Mouse (Mus musculus) midbrain, embryonic 13.5 days (tissue): ENCODE measurements at regions not wholly inside any gene's neighbourhood (a gene's known extent, or its start where the extent isn't known, plus 50 kb on each side); places are given as distances from the start of the nearest gene placed in this dataset.
A peak's percentile ranks its signal among the peaks of the same experiment; 100 is the strongest.

ENCODE experiments used
- ATAC-seq: fragments of 200-750 bp; cut with Nextera tagmentation; 2 replicates; pipeline ENCODE4 v1.8.0; 2017; ENCODE audit warnings: mild to moderate bottlenecking, moderate TSS enrichment, moderate library complexity
- H3K27ac ChIP-seq: fragments of 300-500 bp; sonication (generic); 2 replicates; pipeline ENCODE4 v1.5.1; 2015; ENCODE audit warnings: inconsistent platforms, mild to moderate bottlenecking, moderate library complexity
- H3K27me3 ChIP-seq: fragments of 300-500 bp; sonication (generic); 2 replicates; pipeline ENCODE4 v1.6.1; 2015; ENCODE audit warnings: mild to moderate bottlenecking, inconsistent platforms
- H3K36me3 ChIP-seq: fragments of 300-500 bp; sonication (generic); 2 replicates; pipeline ENCODE4 v1.6.1; 2015; ENCODE audit warnings: mild to moderate bottlenecking, inconsistent platforms
- H3K4me1 ChIP-seq: fragments of 300-500 bp; sonication (generic); replicated peaks from 2 replicates; pipeline ENCODE4 v1.6.1; 2015; ENCODE audit warnings: inconsistent platforms
- H3K4me2 ChIP-seq: fragments of 300-500 bp; sonication (generic); replicated peaks from 2 replicates; pipeline ENCODE4 v1.6.1; 2015; ENCODE audit warnings: moderate library complexity, mild to moderate bottlenecking, inconsistent platforms
- H3K4me3 ChIP-seq: fragments of 300-500 bp; sonication (generic); replicated peaks from 2 replicates; pipeline ENCODE4 v1.5.1; 2015; ENCODE audit warnings: mild to moderate bottlenecking, inconsistent platforms
- H3K9ac ChIP-seq: fragments of 300-500 bp; sonication (generic); replicated peaks from 2 replicates; pipeline ENCODE4 v1.6.1; 2015; ENCODE audit warnings: mild to moderate bottlenecking, inconsistent platforms
- H3K9me3 ChIP-seq: fragments of 300-500 bp; sonication (generic); 2 replicates; pipeline ENCODE4 v1.6.1; 2016; ENCODE audit warnings: mild to moderate bottlenecking, inconsistent platforms
- WGBS: fragments of 180-500 bp; shearing (Covaris S2); methylation state at CpG from one replicate; pipeline ENCODE4 v1.1.7; 2015; 5-methylcytosine and 5-hydroxymethylcytosine counted together

DNA sequence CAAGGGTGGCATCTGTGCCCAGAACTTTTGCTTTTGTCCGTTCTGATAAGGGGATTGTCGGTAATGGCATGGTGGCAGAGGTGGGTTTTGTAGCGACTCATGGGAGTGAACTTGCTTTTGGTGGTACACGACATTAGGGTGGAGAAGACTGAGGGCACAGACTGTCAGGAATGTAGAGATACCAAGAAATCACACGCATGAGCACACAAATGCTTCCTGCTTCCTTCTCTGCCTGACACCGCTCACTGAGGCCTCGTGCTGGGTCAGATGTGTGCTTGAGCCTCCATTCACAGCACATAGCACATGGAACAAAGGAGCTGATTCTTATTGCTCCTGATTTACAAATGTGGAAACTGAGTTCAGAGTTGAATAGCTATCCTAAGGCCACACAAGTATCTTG, 465.3 kb downstream of the Insc start:
- no peak overlapping the region for H3K4me3 ChIP-seq
- no peak overlapping the region for H3K4me2 ChIP-seq
- no peaks in the 10 kb centered on the region for H3K36me3 ChIP-seq
- ATAC-seq = no peak
- no peak overlapping the region for H3K9ac ChIP-seq
- 75% methylated on average over 7 of the region's 7 CpGs for WGBS
- H3K4me1 ChIP-seq = no peaks in the 10 kb centered on the region
- H3K27me3 ChIP-seq = 0 out of 2 replicates have a peak, but pooled peaks cover 2% of the 10 kb centered on the region
- H3K27ac ChIP-seq = no peak overlapping the region
- H3K9me3 ChIP-seq = no peaks in the 10 kb centered on the region

DNA sequence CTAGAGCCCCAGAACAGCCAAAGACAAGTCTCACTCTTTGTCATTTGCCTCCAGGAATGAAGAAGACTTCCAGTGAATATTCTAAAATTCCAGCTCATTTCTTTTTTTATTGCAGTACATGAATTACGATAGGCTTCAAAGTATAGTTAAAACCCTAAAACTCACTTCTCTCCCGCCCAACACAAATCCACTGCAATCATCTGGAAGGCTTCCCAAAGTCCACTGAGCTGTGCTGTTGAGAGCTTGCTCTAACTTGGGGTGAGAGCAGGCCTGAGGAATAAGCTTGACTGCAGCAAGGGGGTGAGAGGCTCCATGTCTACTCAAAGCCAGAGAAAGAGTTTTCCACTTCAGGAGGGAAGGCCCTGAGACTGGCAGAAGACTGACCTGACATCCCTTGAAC, 466.5 kb downstream of the Insc start:
- H3K9ac ChIP-seq = no peak overlapping the region
- no peak overlapping the region for H3K27ac ChIP-seq
- no peaks in the 10 kb centered on the region for H3K36me3 ChIP-seq
- no peak overlapping the region for H3K4me2 ChIP-seq
- H3K4me1 ChIP-seq = no peaks in the 10 kb centered on the region
- WGBS = 94% methylated on average over 2 of the region's 2 CpGs
- ATAC-seq = no peak
- no peaks in the 10 kb centered on the region for H3K9me3 ChIP-seq
- no peak overlapping the region for H3K4me3 ChIP-seq
- H3K27me3 ChIP-seq = 0 out of 2 replicates have a peak, but pooled peaks cover 8% of the 10 kb centered on the region

DNA sequence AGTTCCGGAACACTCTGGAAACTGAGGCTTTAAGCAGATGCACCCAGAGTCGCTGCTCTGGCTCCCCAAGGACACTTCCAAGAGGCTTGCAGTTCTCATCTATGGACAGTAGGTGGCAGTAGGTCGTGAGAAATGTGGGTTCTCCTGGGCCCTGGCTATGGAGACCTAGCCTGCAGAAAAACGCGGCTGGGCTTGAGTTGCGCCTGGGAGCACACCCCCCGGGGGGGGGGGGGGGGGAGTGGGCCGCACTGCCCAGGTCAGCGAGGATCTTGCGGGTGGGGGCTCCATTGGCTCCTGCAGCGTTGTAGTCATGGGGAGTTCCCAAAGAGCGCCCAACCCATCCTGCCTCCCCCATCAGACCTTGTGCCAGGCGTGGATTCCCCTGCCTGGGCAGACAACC, 473.3 kb downstream of the Insc start:
- under 1% methylated on average over 8 of the region's 13 CpGs for WGBS
- peak overlapping the region; percentile 23 for H3K4me3 ChIP-seq
- peak; percentile 89 for ATAC-seq

DNA sequence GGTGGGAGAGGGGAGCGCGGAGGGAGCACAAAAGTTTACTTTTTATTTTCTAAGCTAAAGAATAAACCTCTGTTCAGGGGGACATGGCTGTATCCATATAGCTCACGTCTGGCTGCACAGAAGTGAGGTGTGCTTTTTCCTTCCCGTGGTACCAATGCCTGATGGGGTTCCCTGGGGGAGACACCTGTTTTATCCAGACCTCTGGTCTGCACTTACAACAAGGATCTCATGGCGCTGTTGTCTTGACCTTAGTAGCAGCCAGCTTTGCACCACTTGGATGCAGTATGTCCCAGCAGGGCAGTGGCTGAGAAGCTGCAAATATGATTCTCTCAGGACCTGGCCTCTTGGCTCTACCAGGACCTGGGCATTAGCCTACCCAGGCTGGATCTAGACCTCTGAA, 473.8 kb downstream of the Insc start:
- Histone ChIP-seq H3K4me2 (peak overlapping the region; percentile 55), H3K4me1 (peaks cover 27% of the 10 kb centered on the region), H3K9me3 (no peaks in the 10 kb centered on the region), H3K4me3 (peak overlapping the region; percentile 23), H3K27ac (no peak overlapping the region), H3K36me3 (no peaks in the 10 kb centered on the region), H3K9ac (0 out of 2 replicates have a peak overlapping the region, but pooled peaks have one; percentile 12), H3K27me3 (0 out of 2 replicates have a peak, but pooled peaks cover 21% of the 10 kb centered on the region)
- ATAC-seq = peak; percentile 53
- 5% methylated on average over 5 of the region's 5 CpGs for WGBS

More for the DNA sequence above, 473.3 kb downstream of the Insc start:
- H3K27ac ChIP-seq = no peak overlapping the region
- peaks cover 27% of the 10 kb centered on the region for H3K4me1 ChIP-seq
- peak overlapping the region; percentile 55 for H3K4me2 ChIP-seq
- no peaks in the 10 kb centered on the region for H3K36me3 ChIP-seq
- H3K9ac ChIP-seq = 0 out of 2 replicates have a peak overlapping the region, but pooled peaks have one; percentile 12
- H3K27me3 ChIP-seq = 0 out of 2 replicates have a peak, but pooled peaks cover 21% of the 10 kb centered on the region
- no peaks in the 10 kb centered on the region for H3K9me3 ChIP-seq

DNA sequence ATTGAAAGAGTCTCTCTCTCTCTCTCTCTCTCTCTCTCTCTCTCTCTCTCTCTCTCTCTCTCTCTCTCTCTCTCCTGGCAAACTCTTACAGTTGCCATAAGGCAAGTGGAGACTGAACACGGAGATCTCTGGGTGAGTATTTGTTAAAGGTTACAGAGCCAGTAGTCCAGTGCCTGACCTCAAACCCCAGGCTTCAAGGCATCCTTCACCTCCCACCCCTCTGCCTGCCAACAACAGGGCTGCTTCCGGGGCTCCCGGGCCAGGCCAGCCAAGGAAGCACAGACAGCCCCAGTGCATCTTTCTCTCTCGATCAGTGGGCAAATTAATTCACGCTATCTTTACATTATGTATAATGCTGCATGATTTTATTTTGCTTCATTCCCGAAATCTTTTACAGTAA, 474.2 kb downstream of the Insc start:
- H3K4me2 ChIP-seq = no peak overlapping the region
- WGBS = 31% methylated on average over 6 of the region's 6 CpGs

DNA sequence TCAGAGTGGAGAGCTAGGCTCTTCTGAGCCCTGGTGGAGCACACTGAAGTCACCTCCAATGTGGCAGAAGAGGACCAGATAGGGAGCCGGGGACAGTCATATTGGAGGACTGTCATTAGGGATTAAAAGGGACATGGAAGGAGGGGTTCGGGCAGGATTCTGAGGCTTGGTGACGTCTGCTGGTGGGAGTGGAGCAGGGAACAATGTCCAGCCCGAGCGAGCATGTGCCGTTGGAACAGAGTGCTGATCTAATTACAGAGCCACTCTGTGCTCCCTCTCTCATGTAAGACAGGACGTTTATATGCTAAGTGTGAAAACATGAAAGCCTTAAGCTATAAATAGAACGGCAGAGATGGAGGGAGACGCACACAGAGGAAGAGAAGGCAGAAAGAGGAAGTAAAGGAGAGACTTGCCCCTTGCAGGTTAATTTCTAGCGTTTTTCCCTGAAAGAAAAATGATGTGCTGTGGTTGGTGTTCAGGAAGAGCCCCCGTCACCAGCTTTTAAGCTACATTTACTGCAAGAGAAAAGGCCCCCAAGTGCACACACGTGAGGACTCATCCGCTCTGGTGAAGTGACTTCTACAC, 475.2 kb downstream of the Insc start:
- Histone ChIP-seq H3K27ac (no peak overlapping the region), H3K9ac (no peak overlapping the region), H3K9me3 (no peaks in the 10 kb centered on the region), H3K4me1 (peaks cover 27% of the 10 kb centered on the region), H3K36me3 (no peaks in the 10 kb centered on the region), H3K4me3 (no peak overlapping the region), H3K27me3 (0 out of 2 replicates have a peak, but pooled peaks cover 19% of the 10 kb centered on the region), H3K4me2 (no peak overlapping the region)
- ATAC-seq = peak; percentile 68
- WGBS = 23% methylated on average over 13 of the region's 13 CpGs

More for the DNA sequence above, 474.2 kb downstream of the Insc start:
- ATAC-seq = no peak
- Histone ChIP-seq H3K27me3 (0 out of 2 replicates have a peak, but pooled peaks cover 21% of the 10 kb centered on the region), H3K4me3 (no peak overlapping the region), H3K9ac (no peak overlapping the region), H3K36me3 (no peaks in the 10 kb centered on the region), H3K4me1 (peaks cover 27% of the 10 kb centered on the region), H3K27ac (no peak overlapping the region), H3K9me3 (no peaks in the 10 kb centered on the region)

DNA sequence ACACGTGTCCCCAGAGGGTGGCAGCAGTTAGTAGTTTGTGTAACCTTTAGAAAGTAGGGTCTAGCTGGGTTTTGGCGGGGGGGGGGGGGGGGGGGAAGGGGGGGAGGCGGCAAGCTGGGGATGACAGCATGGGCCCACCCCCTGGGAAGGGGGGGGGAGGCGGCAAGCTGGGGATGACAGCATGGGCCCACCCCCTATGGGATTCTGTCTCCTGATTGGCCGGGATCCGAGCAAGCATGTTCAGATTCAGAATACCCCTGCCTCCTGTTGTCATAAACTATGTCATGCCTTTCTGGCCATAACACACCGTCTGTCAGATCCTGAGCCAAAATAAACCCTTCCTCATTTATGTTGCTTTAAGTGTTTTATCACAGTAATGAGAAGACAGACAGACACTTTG, 479.1 kb downstream of the Insc start:
- 0 out of 2 replicates have a peak, but pooled peaks cover 10% of the 10 kb centered on the region for H3K27me3 ChIP-seq
- peaks cover 17% of the 10 kb centered on the region for H3K4me1 ChIP-seq
- H3K4me2 ChIP-seq = no peak overlapping the region
- no peak for ATAC-seq
- WGBS = 49% methylated on average over 5 of the region's 7 CpGs
- H3K9me3 ChIP-seq = no peaks in the 10 kb centered on the region
- no peaks in the 10 kb centered on the region for H3K36me3 ChIP-seq
- H3K4me3 ChIP-seq = no peak overlapping the region
- no peak overlapping the region for H3K27ac ChIP-seq
- no peak overlapping the region for H3K9ac ChIP-seq

DNA sequence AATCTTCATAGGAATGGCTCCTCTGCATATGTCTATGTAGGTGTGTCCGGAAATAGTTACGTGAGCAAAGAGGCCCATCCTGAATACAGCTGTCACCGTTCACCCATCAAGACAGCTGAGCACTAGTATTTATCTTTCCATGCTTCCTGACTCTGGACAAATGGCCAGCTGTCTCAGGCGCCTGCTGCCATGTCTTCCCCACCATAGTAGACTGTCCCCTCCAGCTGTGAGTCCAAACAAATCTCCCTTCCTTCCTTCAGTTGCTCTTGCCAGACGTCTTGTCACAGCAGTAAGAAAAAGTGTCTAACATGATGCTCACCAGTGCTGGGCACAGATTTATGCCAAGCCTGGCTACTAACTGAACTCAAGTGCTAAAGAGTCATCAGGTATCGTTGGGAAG, 487.0 kb downstream of the Insc start:
- Histone ChIP-seq H3K27ac (no peak overlapping the region), H3K27me3 (no peaks in the 10 kb centered on the region), H3K36me3 (no peaks in the 10 kb centered on the region), H3K4me2 (no peak overlapping the region), H3K9ac (no peak overlapping the region), H3K4me1 (peaks cover 9% of the 10 kb centered on the region), H3K4me3 (no peak overlapping the region), H3K9me3 (no peaks in the 10 kb centered on the region)
- no peak for ATAC-seq
- WGBS = 84% methylated on average over 6 of the region's 6 CpGs

DNA sequence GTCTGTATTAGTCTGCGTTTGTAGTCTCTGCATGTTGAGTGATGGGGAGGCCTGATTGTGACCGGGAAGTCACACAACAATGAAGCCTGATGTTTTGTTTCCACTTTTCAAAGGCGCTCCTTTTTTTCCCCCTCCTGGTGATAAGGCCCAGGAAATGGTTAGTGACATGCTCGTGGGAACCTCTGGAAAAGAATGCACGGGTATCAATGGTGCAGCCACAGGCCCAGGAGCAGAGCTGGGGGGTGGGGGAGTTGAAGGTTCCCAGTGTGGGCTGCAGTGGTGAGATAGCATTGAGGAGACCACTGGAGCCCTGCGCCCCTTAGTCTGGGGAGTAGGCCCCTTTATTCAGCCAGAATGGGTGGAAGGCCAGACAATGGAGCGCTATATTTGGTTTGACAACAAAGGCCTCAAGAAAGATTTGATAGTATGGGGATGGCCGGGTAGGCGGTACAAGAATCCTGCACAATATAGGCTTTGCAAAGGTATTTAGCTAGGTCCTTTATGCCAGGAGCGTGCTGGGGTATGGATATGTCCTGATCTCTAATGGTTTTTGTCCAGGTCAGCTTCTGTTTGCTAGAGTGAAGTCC, 490.4 kb downstream of the Insc start:
- no peak overlapping the region for H3K4me2 ChIP-seq
- ATAC-seq = peak; percentile 74
- H3K9me3 ChIP-seq = no peaks in the 10 kb centered on the region
- H3K27ac ChIP-seq = peak overlapping the region; percentile 21; the same call in 1 of the 2 replicates
- H3K4me3 ChIP-seq = no peak overlapping the region
- H3K9ac ChIP-seq = no peak overlapping the region
- H3K4me1 ChIP-seq = peaks cover 9% of the 10 kb centered on the region
- H3K36me3 ChIP-seq = no peaks in the 10 kb centered on the region
- WGBS = 20% methylated on average over 10 of the region's 10 CpGs
- no peaks in the 10 kb centered on the region for H3K27me3 ChIP-seq

DNA sequence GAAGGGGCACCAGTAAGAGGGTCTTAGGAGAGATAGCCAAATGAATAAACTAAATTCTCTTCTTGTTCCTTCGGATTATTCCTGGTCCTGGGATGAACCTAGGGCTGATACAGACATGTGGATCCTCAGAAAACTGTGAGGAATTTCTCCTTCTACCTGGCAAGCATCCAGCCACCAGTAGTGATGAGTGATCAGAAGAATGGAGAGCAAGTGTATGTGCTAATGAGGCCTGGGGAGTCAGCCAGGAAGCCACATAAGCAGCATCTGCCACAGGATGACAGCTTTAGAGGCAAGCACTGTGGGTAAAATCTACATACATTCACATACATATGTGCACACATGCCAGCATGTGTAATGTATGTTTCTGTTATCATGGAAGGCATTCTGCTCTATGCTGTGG, 493.6 kb downstream of the Insc start:
- Histone ChIP-seq H3K9me3 (no peaks in the 10 kb centered on the region), H3K27me3 (no peaks in the 10 kb centered on the region), H3K9ac (no peak overlapping the region), H3K27ac (no peak overlapping the region), H3K36me3 (no peaks in the 10 kb centered on the region), H3K4me1 (peaks cover 9% of the 10 kb centered on the region), H3K4me3 (no peak overlapping the region), H3K4me2 (no peak overlapping the region)
- 97% methylated on average over 1 of the region's 1 CpGs for WGBS
- ATAC-seq = no peak

DNA sequence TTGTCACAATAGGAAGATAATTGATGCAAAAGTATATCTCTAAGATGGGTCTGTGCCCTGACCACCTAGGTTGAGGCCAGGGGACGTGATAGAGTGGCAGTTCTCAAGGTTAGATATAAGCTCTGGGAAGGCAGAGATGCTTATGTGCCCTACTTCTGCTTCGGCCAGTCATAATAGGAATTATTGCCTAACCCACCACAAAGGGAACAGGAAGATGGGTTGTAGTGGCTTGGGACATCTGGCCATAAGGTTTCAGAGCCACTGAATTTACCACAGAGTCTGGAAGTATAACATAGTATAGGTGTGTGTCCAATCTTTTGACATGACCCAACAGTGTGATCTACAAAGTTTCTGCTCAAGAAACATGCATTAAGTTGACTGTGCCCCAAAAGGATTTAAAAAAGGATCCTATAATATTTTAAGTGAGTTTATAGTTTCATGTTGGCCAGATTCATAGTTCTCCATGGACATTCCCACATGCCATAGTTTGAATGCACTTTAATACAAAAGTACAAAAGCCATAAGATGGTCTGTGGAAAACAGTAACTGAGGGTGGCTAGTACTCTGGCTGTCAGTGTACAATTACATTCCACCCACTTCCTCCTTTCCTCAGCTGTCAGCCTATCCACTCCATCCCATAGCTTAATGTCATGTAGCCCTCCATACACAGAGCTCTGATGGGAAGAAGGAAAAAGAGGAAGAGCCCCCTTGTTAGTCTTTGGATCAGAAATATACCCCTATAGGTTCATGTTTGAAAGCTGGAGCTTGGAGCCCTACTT, 508.3 kb downstream of the Insc start:
- no peak overlapping the region for H3K4me3 ChIP-seq
- WGBS = 89% methylated on average over 2 of the region's 2 CpGs
- H3K27ac ChIP-seq = no peak overlapping the region
- H3K9ac ChIP-seq = no peak overlapping the region
- H3K27me3 ChIP-seq = no peaks in the 10 kb centered on the region
- no peaks in the 10 kb centered on the region for H3K36me3 ChIP-seq
- no peaks in the 10 kb centered on the region for H3K4me1 ChIP-seq
- H3K9me3 ChIP-seq = no peaks in the 10 kb centered on the region
- no peak for ATAC-seq
- no peak overlapping the region for H3K4me2 ChIP-seq

DNA sequence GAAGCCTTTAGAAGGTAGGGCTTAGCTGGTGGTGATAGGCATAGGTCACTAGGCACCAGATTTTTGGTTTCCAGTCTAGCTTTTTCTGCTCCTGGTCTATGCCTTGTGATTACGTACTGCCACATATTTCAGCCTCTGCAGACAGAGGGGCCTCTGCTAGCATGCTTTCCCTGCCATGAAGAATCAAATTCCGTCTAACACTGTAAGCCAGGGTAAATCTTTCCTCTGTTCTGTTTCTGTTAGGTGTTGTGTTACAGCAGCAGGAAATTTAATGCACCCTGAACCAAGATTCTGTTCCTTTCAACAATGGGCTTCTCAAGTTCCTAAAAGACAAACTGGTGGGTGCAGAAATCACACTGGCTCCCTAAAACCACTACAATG, 508.9 kb downstream of the Insc start:
- ATAC-seq = no peak
- no peak overlapping the region for H3K4me3 ChIP-seq
- no peak overlapping the region for H3K4me2 ChIP-seq
- H3K9me3 ChIP-seq = no peaks in the 10 kb centered on the region
- H3K27ac ChIP-seq = no peak overlapping the region
- H3K4me1 ChIP-seq = no peaks in the 10 kb centered on the region
- WGBS = 85% methylated on average over 2 of the region's 2 CpGs
- H3K36me3 ChIP-seq = no peaks in the 10 kb centered on the region
- H3K27me3 ChIP-seq = no peaks in the 10 kb centered on the region
- no peak overlapping the region for H3K9ac ChIP-seq
